Mouse (Mus musculus) kidney, adult 2 months (tissue): ENCODE measurements around the gene Pgghg.

Experiments
- CTCF ChIP-seq: fragments of 200-500 bp; conservative IDR thresholded peaks from 2 replicates; pipeline ENCODE4 v1.5.1; 2011; ENCODE audit warnings: low read depth, mild to moderate bottlenecking, control low read depth, low read length, moderate library complexity, mixed read lengths; ENCODE audit not compliant: insufficient read depth, insufficient read length
- POLR2A ChIP-seq: fragments of 200-500 bp; IDR thresholded peaks from one replicate; pipeline ENCODE4 v1.6.1; 2011; ENCODE audit warnings: low read depth, low read length, control low read depth

- TF ChIP-seq CTCF (no peak), POLR2A (no peak)
These were observed 10.6 kb downstream of the Pgghg start for GRCm38 (mm10) chr7:140951765-140952164.
